Mouse (Mus musculus) gastrocnemius, adult 8-10 months (tissue): ENCODE measurements around the gene Nup88. TPM values are rescaled to one million over a fixed set of nuclear protein-coding genes. Genes with fewer than 3 reads are reported as not detected.

Experiments used
- DNase-seq, 2 experiments: peaks; one replicate each; pipeline ENCODE4 v3.0.0; 2022; ENCODE audit warnings: low spot score in 2 of 2
- total RNA-seq, 4 experiments: library from RNA; stranded (reverse); gene quantifications; 2 replicates each; pipeline ENCODE4 v1.2.4; 2022

Nup88 gene
- 10 to 100 TPM; 26.4 to 38.5 (median 31.9) TPM for total RNA-seq

DNA sequence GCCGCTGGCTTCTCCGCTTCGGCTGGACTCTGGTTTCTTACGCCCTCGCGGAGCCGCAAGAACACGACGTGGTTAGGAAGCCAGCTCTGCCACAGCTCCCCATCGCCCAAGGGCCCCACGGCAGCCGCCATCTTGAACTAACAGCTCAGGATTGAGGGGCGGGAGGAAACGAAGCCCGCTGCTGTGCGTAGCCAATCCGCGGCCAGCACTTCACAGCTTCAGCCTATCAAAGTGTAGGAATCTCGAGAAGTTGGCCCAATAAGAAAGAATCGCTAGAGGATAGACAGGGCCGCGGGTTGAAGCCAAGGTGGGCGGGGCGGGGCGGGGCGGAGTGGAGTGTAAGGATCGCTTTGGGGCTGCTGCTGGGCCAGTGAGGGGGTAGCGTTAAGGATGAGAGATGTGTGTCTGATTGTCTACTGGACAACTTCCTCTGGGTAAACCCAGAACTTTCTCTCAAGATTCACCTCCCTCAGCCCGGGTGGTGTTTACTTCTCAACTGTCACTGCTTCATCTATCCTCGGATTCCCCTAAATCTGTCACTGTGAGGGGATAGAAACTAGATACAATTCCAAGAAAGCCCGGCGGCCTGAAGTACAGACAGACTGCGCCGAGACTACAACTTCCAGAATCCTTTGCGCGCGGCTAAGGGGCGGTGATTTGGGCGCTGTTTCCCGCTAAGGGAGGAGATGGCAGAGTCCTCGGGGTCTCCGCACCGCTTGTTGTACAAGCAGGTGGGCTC lies at the start of gene Nup88, which contains the start of gene Rpain:
TSS of gene Nup88 (minus strand) at position 153 of the 739 bp plus-strand sequence.
TSS of gene Rpain (plus strand) at position 393 of the 739 bp plus-strand sequence.
- DNase-seq = peak; percentile 84 to 91

DNA sequence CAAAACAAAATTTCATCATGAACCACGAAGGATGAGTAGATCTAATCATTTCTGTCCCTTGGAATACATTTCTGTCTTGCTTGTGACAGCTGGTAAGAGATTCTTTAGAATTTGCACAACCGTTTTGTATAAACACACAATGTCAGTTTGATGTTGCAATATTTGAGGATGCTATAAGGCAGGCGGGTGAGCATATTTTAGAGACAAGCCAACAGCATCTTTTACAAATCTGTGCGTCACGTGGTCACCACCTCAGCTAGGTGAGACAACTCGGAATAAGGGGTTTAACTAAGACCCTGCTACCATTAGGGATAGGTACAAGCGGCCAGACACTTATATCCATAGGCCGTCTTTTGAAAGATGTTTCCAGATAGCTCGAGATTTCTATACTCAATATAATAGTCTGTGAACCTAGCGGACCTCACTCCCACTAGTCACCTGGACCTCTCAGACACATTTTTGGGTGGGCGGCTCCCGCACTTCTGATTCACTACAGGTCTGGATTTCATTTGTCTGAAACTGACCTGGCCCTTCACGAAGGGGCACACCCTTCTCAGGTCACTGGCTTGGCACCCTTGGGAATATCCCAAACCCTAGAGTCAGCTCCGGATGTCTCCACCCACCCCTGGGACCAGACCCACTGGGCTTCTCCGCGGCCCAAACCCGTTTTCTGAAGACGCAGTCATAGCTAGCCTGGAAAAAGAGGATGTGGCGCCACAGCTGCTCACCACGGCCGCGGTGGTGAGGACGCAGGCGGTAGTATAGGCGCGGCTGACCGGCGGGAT lies 48.8 kb upstream of the Nup88 start:
- no peak for DNase-seq

- no peak for DNase-seq
Measured at GRCm38 (mm10) chr11:71017051-71017450, 47.3 kb upstream of the Nup88 start.

DNA sequence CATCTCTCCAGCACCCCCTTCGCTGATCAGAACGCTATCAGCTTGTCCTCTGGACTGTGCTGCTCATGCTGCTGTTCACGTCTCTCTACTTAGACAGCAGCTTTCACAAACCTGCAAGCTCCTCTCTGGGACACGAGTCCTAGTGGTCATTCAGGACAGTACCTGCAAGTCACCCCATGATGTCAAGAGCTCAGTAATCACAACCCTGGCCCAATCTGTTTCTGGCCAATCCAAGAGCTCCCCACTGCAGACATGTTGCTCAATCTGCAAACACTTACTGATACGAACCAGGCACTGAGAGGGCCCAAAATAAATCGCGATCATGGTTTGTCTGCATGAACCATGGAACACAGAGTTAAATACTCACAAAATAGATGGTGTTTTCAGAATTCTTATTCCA lies 43.0 kb upstream of the Nup88 start:
- DNase-seq = no peak

DNA sequence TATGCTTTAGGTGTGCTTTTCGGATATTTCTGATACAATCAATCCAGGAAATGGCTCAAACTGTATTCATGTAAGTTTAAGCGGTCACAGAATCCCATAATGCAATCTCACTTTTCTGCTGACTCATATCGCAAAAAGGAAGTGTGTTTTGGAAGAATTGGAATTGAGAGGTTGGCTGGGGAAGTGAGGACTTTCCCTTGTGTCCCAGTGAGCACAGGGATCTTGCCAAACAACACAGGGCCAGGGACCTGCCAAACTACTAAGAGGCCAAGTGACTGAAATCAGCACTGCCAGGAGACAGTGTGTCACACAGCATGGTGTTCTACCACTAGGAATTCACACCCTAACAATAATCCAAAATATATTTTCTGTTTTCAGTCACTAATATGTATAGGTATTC lies 38.5 kb upstream of the Nup88 start:
- no peak for DNase-seq

GRCm38 (mm10) chr11:71007831-71008230 lies 38.1 kb upstream of the Nup88 start:
- DNase-seq = no peak

DNA sequence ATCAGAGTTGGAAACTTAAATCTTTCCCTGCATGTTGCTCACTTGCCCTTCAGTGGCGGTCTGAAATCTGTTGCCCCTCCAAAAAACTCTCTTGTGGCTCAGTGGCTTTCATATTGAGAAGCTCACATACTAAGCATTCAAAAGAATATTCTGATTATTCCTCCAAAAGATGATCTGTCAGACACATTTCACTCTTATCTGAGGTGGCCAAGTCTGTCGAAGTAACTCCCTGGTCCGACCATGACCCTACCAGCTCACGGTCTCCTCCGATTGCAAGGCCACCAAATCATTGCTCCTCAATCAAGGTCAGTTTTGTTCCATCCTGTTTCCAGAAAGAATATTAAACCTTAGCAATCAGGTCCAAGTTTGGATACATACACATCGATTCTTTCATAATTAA lies 37.3 kb upstream of the Nup88 start:
- DNase-seq = no peak

- DNase-seq = no peak
Measured at GRCm38 (mm10) chr11:71005046-71005445, 35.3 kb upstream of the Nup88 start.

DNA sequence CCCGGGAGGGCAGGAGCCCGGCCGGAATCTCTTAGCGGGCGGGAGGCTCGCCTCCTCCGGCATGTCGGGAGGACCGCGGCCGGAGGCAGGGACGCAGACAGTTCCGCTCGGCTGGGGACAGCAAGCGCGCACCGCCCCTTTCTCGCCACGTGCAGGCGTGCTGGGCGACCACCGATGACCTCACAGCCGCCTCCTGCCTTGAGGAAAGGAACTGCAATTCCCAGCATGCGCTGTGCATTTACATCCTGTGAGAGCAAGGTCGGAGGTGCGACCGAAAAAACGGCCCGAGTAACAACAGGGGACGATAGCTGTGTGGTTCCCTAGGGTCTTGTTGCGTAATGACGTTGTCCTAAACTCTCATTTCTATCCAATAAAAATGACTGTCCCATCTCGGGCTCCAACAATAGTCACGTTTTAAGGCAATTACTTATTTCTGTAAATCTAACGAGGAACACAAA lies 34.6 kb upstream of the Nup88 start, which contains the start of gene Dhx33:
TSS of gene Dhx33 (minus strand) at position 122 of the 458 bp plus-strand sequence.
- DNase-seq = peak; percentile 91 to 93

DNA sequence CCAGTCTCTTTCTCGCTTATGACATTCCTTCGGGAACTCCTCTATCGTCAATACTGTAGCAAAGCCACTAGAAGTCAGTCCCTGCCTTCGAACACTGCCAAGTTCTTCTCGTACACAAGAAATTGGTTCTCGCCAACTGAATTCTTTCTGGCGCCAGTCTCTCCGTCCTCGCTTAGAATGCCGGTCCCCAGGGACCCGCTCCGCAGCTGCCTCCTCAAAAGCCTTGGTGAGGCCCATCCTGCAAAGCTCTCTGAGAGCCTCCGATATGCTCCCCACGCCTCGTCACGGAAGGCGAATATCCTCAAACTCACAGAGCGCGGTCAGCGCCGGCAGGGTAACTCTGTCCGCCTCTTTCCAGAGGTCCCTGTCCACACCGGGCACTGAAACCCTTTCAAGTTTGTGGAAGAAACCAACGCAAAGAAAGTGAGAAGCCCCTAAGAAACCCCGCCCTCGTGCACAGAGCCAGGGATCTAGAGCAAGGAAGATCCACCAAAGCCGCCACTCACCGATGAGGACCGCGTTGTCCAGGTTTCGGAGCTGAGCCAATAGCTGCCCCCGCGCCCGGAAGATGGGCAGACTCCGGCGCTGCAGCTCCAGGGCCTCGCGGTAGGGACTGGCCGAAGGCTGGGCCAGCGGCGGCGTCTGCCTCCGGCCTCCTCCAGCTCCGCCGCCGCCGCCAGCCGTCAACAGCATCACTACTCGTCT lies 34.0 kb upstream of the Nup88 start:
- DNase-seq = peak in 1 of 2 experiments; percentile 7

DNA sequence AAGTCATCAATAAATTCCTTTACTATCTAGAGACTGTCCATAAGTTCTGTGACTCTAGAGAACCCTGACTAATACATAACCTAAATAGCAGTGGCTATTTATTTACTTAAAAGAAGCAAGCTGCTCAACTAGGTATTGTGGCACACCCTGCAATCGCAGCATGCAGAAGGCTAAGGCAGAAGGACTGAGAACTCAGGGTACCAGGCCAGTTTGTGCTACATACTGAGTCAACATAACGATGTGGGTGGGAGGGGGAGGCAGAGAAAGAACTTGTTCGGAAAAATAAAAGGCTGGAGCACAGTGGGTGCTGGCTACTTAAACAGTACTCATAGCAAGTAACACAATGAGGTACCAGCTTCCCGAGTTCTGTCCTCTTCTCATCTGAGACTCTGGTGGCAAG lies 31.4 kb upstream of the Nup88 start:
- no peak for DNase-seq

DNA sequence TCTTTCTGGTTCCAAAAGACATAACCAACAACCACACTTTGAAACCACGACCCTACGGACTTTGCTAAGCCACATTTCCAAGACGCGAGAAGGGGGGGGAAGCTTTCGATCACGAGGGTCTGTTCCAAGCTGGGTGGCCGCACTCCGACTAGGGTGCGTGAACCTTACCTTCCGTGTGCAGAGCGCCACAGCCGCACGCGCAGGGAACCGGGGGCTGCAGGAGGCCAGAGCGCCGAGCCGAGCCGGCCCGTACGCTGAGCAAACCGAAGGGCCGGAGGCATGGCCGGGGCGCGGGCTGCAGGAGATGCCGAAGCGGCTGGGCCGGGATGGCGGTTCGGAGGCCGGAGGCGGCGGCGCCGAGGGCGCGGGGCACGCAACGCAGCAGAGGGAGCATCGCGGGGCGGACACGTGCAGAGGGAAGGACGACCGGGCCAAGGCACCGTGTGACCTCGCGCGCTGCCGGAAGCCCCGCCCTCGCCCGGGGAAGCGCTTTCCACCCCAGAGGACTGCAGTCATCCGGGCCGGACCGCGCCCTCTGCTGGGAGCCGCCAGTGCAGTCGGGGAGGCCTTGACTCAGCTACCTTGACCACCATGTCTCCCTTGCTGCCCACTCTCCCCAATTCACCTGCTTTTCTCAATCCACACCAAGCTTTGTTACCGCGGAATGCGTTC lies 12.9 kb upstream of the Nup88 start, which contains the start of gene C1qbp:
TSS of gene C1qbp (minus strand) at position 470 of the 672 bp plus-strand sequence.
- peak; percentile 91 to 92 for DNase-seq

DNA sequence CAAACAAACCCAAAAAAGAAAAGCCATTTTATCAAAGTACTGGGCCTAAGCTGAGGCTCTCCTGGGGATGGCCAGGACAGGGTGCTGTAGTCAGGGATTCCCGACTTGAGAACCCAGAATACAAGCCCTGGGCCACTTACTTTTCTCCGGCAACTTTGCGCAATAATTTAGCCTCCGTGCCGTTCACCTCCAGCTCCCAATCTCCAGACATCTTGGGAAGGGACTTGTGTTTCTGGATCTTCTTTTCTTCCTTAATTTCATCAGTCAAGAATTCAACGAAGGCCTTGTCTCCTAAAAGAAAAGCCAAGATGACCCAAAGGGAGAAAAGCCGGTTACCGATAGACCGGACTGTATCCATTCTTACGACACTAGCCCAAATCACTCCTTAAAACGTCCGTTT lies 12.3 kb upstream of the Nup88 start:
- no peak for DNase-seq

GRCm38 (mm10) chr11:70980751-70981510 lies 11.2 kb upstream of the Nup88 start:
- no peak for DNase-seq

DNA sequence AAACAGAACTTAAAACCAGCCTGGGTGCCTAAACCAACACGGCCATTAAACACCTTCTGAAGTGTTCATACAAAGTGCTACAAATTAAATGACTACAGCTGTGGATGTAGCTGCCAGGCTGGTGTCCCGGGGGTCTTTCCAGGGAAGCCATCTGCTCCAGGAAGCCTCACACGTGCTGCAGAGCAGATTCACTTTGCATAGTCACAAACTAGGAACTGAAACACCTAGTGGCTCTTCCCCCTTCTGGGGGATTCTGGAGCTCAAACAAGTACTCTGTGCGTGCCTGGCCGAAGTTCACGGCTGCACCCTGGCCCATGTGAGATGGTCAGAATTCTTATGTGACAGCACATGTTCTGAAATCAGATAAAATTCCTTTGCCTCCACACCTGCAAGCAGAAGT lies 10.5 kb upstream of the Nup88 start:
- DNase-seq = no peak

DNA sequence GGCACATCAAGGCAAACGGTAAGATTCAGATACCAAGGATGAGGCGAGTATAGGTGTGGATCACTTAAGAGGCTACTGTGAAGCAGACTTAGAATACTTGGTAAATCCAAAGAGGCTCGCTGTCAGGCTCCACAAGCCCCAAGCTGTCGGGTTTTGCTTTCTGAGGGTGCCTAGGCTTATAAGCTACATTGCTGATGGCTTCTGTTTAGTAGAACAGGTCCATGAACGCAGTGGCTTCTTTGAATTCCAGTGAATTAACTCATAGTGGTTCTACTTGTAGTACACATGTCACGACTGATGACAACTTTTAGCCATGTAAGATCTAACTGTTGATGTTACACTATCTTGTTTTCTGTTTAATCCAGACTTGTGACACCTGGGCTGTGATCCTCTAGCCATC lies 7.5 kb upstream of the Nup88 start:
- no peak for DNase-seq

DNA sequence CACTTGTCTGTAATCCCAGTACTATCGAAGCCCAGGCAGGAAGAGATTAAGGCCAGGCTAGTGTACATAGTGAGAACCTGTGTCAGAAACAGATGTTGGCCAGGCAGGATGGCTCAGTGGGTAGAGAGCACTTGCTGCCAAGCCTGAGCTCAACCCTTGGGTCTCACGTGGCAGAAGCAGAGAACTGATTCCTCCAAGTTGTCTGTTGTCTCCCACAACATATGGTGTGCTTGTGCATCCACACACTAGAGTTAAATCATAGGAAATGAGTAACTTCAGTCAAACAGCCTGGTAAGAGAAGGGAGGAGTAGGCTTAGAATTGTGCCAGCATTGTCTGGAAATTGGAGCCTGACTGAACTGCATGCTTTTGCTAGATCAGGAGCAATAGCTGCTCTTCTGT lies 5.4 kb upstream of the Nup88 start:
- DNase-seq = no peak

- no peak for DNase-seq
Measured at GRCm38 (mm10) chr11:70973947-70974346, 4.2 kb upstream of the Nup88 start.

GRCm38 (mm10) chr11:70972586-70972985 lies 2.8 kb upstream of the Nup88 start:
- DNase-seq = no peak
